Mouse (Mus musculus) lung, postnatal 0 days (tissue): ENCODE results near the gene Htr7. TPM values are rescaled to one million over a fixed set of nuclear protein-coding genes. Genes with fewer than 3 reads are reported as not detected.

ENCODE experiments used
- ATAC-seq: fragments of 200-750 bp; cut with Nextera tagmentation; 2 replicates; pipeline ENCODE4 v1.8.0; 2017; ENCODE audit warnings: moderate library complexity
- DNase-seq: peaks from one replicate; pipeline ENCODE4 v3.0.0-alpha.2; 2016; ENCODE audit warnings: low spot score
- H3K27ac ChIP-seq: fragments of 300-500 bp; sonication (generic); 2 replicates; pipeline ENCODE4 v1.5.1; 2014; ENCODE audit warnings: antibody characterized with exemption, mild to moderate bottlenecking, low read length, mixed read lengths
- H3K27me3 ChIP-seq: fragments of 300-500 bp; sonication (generic); replicated peaks from 2 replicates; pipeline ENCODE4 v1.6.1; 2014; ENCODE audit warnings: low read length, mixed read lengths; ENCODE audit not compliant: insufficient read depth
- H3K36me3 ChIP-seq: fragments of 300-500 bp; sonication (generic); 2 replicates; pipeline ENCODE4 v1.6.1; 2014; ENCODE audit warnings: low read length, mixed read lengths; ENCODE audit not compliant: insufficient read depth
- H3K4me1 ChIP-seq: fragments of 300-500 bp; sonication (generic); 2 replicates; pipeline ENCODE4 v1.6.1; 2014; ENCODE audit warnings: antibody characterized with exemption, low read depth, low read length, mixed read lengths; ENCODE audit not compliant: insufficient read depth
- H3K4me2 ChIP-seq: fragments of 300-500 bp; sonication (generic); replicated peaks from 2 replicates; pipeline ENCODE4 v1.6.1; 2014; ENCODE audit warnings: low read depth, mild to moderate bottlenecking, low read length, moderate library complexity, mixed read lengths
- H3K4me3 ChIP-seq: fragments of 300-500 bp; sonication (generic); 2 replicates; pipeline ENCODE4 v1.5.1; 2014; ENCODE audit warnings: low read depth, low read length
- H3K9ac ChIP-seq: fragments of 300-500 bp; sonication (generic); replicated peaks from 2 replicates; pipeline ENCODE4 v1.6.1; 2014; ENCODE audit warnings: low read depth, mild to moderate bottlenecking
- H3K9me3 ChIP-seq: fragments of 300-500 bp; sonication (generic); 2 replicates; pipeline ENCODE4 v1.6.1; 2016; ENCODE audit warnings: low read length, mixed read lengths
- CTCF ChIP-seq: IDR thresholded peaks from 2 replicates; pipeline ENCODE4 v1.5.1; 2016; ENCODE audit warnings: antibody characterized with exemption, mild to moderate bottlenecking
- EP300 ChIP-seq: IDR thresholded peaks from 2 replicates; pipeline ENCODE4 v1.6.1; 2016; ENCODE audit warnings: antibody characterized with exemption, mild to moderate bottlenecking, control low read depth
- WGBS: fragments of 180-500 bp; shearing (Covaris S2); extraction: QIAGEN DNeasy Blood & Tissue Kit; methylation state at CpG from one replicate; pipeline ENCODE4 v1.1.7; 2014; 5-methylcytosine and 5-hydroxymethylcytosine counted together
- polyA plus RNA-seq: library from polyadenylated mRNA; unstranded; fragments of >200 nt; fragmentation: Nextera tagmentation; extraction: Ambion mirVana; gene quantifications from 2 replicates; pipeline ENCODE4 v1.2.1, GENCODE M21; 2015

The Htr7 gene
- polyA plus RNA-seq, 1 experiment from 2014 or later = not detected

DNA sequence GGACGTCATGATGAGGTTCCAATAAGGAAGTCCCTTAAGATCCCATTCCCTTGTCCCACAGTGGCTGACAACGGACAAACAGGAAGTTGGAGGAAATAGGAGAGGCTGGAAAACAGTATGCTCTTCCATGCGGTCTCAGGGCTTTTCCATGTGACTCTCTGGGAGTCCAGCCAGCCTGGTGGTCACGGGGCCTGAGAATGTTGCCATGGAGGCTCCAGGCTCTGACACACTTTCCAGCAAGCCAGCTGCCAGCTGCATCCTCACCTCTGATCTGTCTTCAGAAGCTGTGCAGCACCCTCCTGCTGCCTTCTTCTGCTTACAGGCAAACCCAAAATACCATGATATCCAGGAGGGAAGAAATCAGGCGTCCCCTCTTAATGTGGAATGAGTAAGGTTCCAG, 132.9 kb downstream of the Htr7 start:
- Histone ChIP-seq H3K27me3 (no peaks in the 10 kb centered on the region), H3K27ac (no peak overlapping the region), H3K9ac (no peak overlapping the region), H3K36me3 (no peaks in the 10 kb centered on the region), H3K4me3 (no peak overlapping the region), H3K9me3 (no peaks in the 10 kb centered on the region), H3K4me1 (no peaks in the 10 kb centered on the region), H3K4me2 (no peak overlapping the region)
- ATAC-seq (peak; percentile 50), DNase-seq (peak; percentile 12)
- TF ChIP-seq CTCF (no peak), EP300 (no peak)
- WGBS = 32% methylated on average over 5 of the region's 5 CpGs

Other genes starting within 250 kb of the Htr7 start
- 34.7 and 36.9 TPM in 2 replicates for gene Rpp30, start 26.2 kb upstream of the Htr7 start, polyA plus RNA-seq
- 2.2 and 7.4 TPM in 2 replicates for gene Ankrd1, start 62.6 kb upstream of the Htr7 start, polyA plus RNA-seq